Mouse (Mus musculus) kidney, adult 2 months (tissue): Measurements from ENCODE around the gene Ndufa4l2. TPM values are rescaled to one million over a fixed set of nuclear protein-coding genes. Genes with fewer than 3 reads are reported as not detected.
A peak's percentile ranks its signal among the peaks of the same experiment; 100 is the strongest.

Source experiments
- DNase-seq: peaks from one replicate; pipeline ENCODE4 v3.0.0; 2021
- H3K27ac ChIP-seq: fragments of 200-500 bp; 2 replicates; pipeline ENCODE4 v1.5.1; 2012; ENCODE audit warnings: low read depth, low read length, control low read depth, inconsistent platforms; ENCODE audit not compliant: insufficient read depth
- H3K27me3 ChIP-seq: fragments of 200-500 bp; replicated peaks from 2 replicates; pipeline ENCODE4 v1.6.1; 2012; ENCODE audit warnings: mild to moderate bottlenecking, moderate library complexity, low read length, inconsistent platforms; ENCODE audit not compliant: control insufficient read depth, insufficient read depth
- H3K36me3 ChIP-seq: fragments of 200-500 bp; 2 replicates; pipeline ENCODE4 v1.6.1; 2012; ENCODE audit warnings: mild to moderate bottlenecking, moderate library complexity, low read length, inconsistent platforms; ENCODE audit not compliant: control insufficient read depth, insufficient read depth
- H3K4me1 ChIP-seq: fragments of 200-500 bp; 2 replicates; pipeline ENCODE4 v1.6.1; 2011; ENCODE audit warnings: low read length; ENCODE audit not compliant: control insufficient read depth, insufficient read depth
- H3K4me3 ChIP-seq: fragments of 200-500 bp; 2 replicates; pipeline ENCODE4 v1.5.1; 2011; ENCODE audit warnings: mild to moderate bottlenecking, low read depth, low read length, control low read depth; ENCODE audit not compliant: insufficient read depth
- CTCF ChIP-seq: fragments of 200-500 bp; conservative IDR thresholded peaks from 2 replicates; pipeline ENCODE4 v1.5.1; 2011; ENCODE audit warnings: low read depth, mild to moderate bottlenecking, control low read depth, low read length, moderate library complexity, mixed read lengths; ENCODE audit not compliant: insufficient read depth, insufficient read length
- POLR2A ChIP-seq: fragments of 200-500 bp; IDR thresholded peaks from one replicate; pipeline ENCODE4 v1.6.1; 2011; ENCODE audit warnings: low read depth, low read length, control low read depth
- WGBS: fragments of 180-500 bp; shearing (Covaris S2); methylation state at CpG from one replicate; pipeline ENCODE4 v1.1.7; 2018; 5-methylcytosine and 5-hydroxymethylcytosine counted together
- polyA plus RNA-seq: library from polyadenylated mRNA; depleted of rRNA; stranded (reverse); fragments of >200 nt; gene quantifications from 2 replicates; pipeline ENCODE4 v1.2.3, GENCODE M21; 2012; rRNA removed

The Ndufa4l2 gene
- 24.4 and 27.4 TPM in 2 replicates for polyA plus RNA-seq

GRCm38 (mm10) chr10:127514764-127515163, at the start of gene Ndufa4l2:
Ndufa4l2 (plus strand) TSS chr10:127514967.
- Histone ChIP-seq H3K27ac (peak within 1 kb of the TSS; percentile 70; the same call in 1 of the 2 replicates), H3K27me3 (0 out of 2 replicates have a peak, but pooled peaks cover 1% of the 10 kb centered on the region), H3K4me3 (peak within 1 kb of the TSS; percentile 42), H3K36me3 (0 out of 2 replicates have a peak, but pooled peaks cover 1% of the 10 kb centered on the region), H3K4me1 (peaks cover 12% of the 10 kb centered on the region; the same call in 1 of the 2 replicates)
- TF ChIP-seq POLR2A (no peak), CTCF (no peak)
- 22% methylated on average over 6 of the region's 6 CpGs for WGBS
- no peak for DNase-seq

DNA sequence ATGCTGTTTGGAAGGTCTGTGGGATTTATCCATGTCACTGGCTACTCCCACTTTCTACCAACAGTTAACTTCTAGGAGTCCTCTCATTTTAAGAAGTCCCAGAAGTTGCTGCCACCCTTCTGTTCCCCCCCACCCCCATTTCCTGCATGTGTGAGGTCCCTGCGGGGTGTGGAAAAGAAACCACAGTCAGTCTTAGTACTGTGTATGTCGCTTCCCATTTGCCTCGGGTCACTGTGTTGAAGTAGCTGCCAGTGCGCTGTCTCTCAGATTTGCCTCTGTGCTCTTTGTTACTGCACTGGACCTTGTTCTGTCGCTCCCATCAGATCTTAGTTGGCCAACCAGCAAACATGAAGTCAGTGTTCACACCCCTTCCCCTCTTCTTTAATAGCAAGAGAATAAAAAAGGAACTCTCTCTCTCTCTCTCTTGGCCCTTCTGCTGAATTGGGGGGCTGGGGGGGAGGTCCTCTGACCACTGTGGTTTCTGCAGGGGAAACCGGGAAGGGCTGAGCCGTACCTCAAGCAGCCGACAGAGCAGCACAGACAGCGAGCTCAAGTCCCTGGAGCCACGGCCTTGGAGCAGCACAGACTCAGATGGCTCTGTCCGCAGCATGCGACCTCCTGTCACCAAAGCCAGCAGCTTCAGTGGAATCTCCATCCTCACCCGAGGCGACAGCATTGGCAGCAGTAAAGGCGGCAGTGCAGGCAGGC, 43.3 kb upstream of the Ndufa4l2 start:
- H3K27ac ChIP-seq = no peak overlapping the region
- no peaks in the 10 kb centered on the region for H3K4me1 ChIP-seq
- no peaks in the 10 kb centered on the region for H3K27me3 ChIP-seq
- peak; percentile 10 for DNase-seq
- WGBS = 63% methylated on average over 15 of the region's 15 CpGs
- no peak overlapping the region for H3K4me3 ChIP-seq
- TF ChIP-seq CTCF = no peak
- no peak for TF ChIP-seq POLR2A
- H3K36me3 ChIP-seq = peaks cover 1% of the 10 kb centered on the region

- WGBS = 84% methylated on average over 9 of the region's 9 CpGs
- H3K27ac ChIP-seq = no peak overlapping the region
- H3K36me3 ChIP-seq = peaks cover 1% of the 10 kb centered on the region
- no peak overlapping the region for H3K4me3 ChIP-seq
- no peaks in the 10 kb centered on the region for H3K4me1 ChIP-seq
- no peaks in the 10 kb centered on the region for H3K27me3 ChIP-seq
- no peak for TF ChIP-seq POLR2A
- no peak for TF ChIP-seq CTCF
- DNase-seq = no peak
These were observed 42.0 kb upstream of the Ndufa4l2 start for GRCm38 (mm10) chr10:127472722-127473121.

DNA sequence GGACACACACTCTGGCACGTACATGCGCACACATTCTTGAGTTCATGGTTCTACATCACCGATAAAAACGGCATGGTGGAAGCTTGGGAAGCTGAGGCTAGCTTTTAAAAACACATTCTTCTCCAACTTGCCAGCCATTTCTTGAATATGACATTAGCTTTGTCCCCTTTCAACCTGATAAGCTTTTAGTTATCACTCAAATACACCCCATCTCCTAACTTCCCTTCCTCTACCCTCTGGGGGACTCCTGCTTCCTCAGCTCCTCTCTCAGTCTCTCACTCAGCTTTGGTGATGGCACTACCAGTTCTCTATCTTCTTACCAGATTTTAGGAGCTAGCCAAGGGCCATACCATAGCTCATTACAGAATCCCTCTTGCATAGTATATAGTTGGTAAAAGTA, 39.6 kb upstream of the Ndufa4l2 start:
- H3K4me3 ChIP-seq = no peak overlapping the region
- DNase-seq = no peak
- TF ChIP-seq POLR2A (no peak), CTCF (no peak)
- WGBS = 98% methylated on average over 4 of the region's 4 CpGs
- H3K36me3 ChIP-seq = peaks cover 1% of the 10 kb centered on the region
- no peaks in the 10 kb centered on the region for H3K27me3 ChIP-seq
- H3K4me1 ChIP-seq = no peaks in the 10 kb centered on the region
- H3K27ac ChIP-seq = no peak overlapping the region

- Histone ChIP-seq H3K4me1 (no peaks in the 10 kb centered on the region), H3K27me3 (no peaks in the 10 kb centered on the region), H3K36me3 (peaks cover 1% of the 10 kb centered on the region), H3K4me3 (no peak overlapping the region), H3K27ac (no peak overlapping the region)
- 57% methylated on average over 3 of the region's 3 CpGs for WGBS
- no peak for DNase-seq
- TF ChIP-seq POLR2A (no peak), CTCF (no peak)
These were observed 38.2 kb upstream of the Ndufa4l2 start for GRCm38 (mm10) chr10:127476541-127476940.

GRCm38 (mm10) chr10:127477301-127477700, 37.5 kb upstream of the Ndufa4l2 start:
- Histone ChIP-seq H3K36me3 (peaks cover 1% of the 10 kb centered on the region), H3K27ac (no peak overlapping the region), H3K4me3 (no peak overlapping the region), H3K27me3 (no peaks in the 10 kb centered on the region), H3K4me1 (no peaks in the 10 kb centered on the region)
- WGBS = 73% methylated on average over 7 of the region's 7 CpGs
- no peak for DNase-seq
- TF ChIP-seq CTCF = no peak
- TF ChIP-seq POLR2A = no peak

DNA sequence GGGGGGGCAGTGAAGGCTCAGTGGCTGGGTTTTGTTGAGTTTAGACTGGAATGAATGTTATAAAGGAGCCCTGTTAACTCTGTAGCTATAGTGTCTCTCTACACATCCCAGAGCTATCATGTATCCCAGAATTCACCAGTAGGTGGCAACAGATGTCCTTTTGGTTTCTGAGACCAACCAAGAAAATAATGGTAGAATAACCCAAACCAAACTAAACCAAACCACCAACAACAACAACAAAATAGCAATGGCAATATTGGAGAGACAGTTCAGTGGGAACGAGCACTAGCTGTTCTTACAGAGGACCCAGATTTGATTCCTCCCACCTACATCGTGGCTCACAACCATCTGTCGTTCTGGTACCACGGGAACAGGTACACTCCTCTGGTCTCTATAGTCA, 35.6 kb upstream of the Ndufa4l2 start:
- Histone ChIP-seq H3K4me3 (no peak overlapping the region), H3K27ac (no peak overlapping the region), H3K4me1 (no peaks in the 10 kb centered on the region), H3K36me3 (no peaks in the 10 kb centered on the region; the same call in 1 of the 2 replicates), H3K27me3 (no peaks in the 10 kb centered on the region)
- TF ChIP-seq CTCF = 0 out of 2 replicates have a peak, but pooled peaks have one; percentile 12
- TF ChIP-seq POLR2A = no peak
- 93% methylated on average over 4 of the region's 4 CpGs for WGBS
- DNase-seq = peak; percentile 43
